Mouse (Mus musculus): Measurements from ENCODE around the gene Vil1.

DNA sequence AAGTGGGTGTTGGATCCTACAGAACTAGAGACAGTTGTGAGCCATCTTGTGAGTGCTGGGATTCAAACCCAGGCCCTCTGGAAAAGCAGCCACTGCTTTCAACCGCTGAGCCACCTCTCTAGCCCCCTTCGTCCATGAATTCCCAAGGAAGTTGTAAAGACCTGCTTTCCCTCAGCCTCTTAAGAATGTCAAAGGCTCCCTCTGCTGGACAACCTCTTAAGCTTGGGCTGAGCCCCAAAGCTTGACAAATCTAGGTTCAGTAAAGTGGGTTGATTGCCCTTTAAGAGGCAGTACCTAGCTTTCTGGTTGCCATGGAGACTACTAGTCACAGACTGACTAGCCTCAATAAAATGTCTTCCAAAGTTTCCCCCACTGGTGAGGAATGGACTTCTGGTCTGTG is 47.4 kb upstream of the Vil1 start, which contains the start of gene Catip:
- no peak for TF ChIP-seq POLR2A (IDR thresholded peaks at IDR 0.05; ENCODE audit: control insufficient read depth, extremely low read depth, insufficient read depth, low read length, poor library complexity)
- TF ChIP-seq CTCF (IDR thresholded peaks at IDR 0.05; ENCODE audit: borderline replicate concordance, control insufficient read depth, extremely low read depth, insufficient read depth, low read length, poor library complexity): no peak
